Mouse (Mus musculus): ENCODE measurements around the gene Pdzd2. TPM values are rescaled to one million over a fixed set of nuclear protein-coding genes. Genes with fewer than 3 reads are reported as not detected.

The Pdzd2 gene
- polyA plus RNA-seq, 1 experiment from 2014 or later, result 32.8 TPM

DNA sequence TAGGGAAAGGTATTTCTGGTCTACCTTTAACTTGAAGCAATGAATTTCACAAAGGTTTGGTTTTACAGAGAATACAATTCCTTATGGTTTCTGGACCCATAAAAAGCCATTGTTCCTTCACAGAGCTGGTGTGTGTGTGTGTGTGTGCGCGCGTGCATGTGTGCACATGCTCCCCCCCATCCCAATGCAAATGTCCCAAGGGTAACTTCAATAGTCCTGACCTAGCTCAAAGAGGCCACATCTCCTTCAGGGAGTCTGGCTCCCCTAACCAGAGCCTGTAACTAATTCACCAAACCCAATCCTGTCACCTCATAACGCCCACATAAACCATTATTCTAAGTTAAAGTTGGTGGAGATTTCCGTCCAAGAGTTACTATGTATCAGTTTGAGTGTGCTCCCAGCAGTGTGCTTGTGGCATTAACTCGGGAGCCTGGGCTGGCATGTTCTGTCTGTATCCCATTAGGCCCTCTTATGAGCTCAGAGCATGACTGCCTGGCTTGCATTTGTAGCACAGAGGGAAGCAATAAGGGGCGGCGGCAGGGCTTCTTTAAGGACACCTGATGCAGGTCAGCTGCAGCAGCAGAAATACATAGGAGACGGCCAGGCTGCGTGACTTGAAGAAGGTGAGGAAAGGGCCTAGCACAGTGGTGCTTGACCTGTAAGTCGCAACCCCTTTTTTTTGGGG is 200.0 kb downstream of the Pdzd2 start:
- no peak for ATAC-seq (ENCODE audit: insufficient number of reproducible peaks, insufficient read depth, low FRiP score, low read depth)
- WGBS, result 94% methylated on average over 11 of the region's 11 CpGs

DNA sequence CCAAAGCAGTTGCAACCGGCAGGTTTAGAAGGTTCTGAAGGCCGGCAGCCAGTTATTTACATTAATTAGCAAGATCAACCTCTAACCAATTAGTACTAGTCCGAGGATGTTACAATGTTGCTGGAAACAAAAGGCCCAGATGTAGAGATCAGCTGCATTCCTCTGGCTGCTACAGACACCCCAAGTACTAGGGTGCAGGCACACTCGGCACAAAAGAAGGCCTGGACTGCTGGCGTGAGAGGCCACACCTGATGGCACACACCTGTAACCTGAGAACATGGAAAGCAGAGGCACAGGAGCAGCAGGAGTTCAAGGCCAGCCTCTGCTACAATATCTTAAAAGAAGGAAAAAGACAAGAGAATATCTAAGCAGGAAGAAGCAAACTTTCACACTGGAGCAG is 206.5 kb downstream of the Pdzd2 start:
- H3K4me1 ChIP-seq (ENCODE audit: control insufficient read depth, insufficient read depth, low read length), result no peaks in the 10 kb centered on the region
- ATAC-seq (ENCODE audit: insufficient number of reproducible peaks, insufficient read depth, low FRiP score, low read depth), result no peak
- H3K27ac ChIP-seq (ENCODE audit: low read length), result no peak overlapping the region
- H3K27me3 ChIP-seq (ENCODE audit: control insufficient read depth, insufficient read depth, low read length), result no peaks in the 10 kb centered on the region
- 75% methylated on average over 5 of the region's 5 CpGs for WGBS
- H3K4me3 ChIP-seq (ENCODE audit: low read depth, low read length), result no peak overlapping the region
- no peaks in the 10 kb centered on the region for H3K9me3 ChIP-seq (ENCODE audit: control insufficient read depth, low read depth, low read length)
- H3K36me3 ChIP-seq (ENCODE audit: control insufficient read depth, insufficient read depth, low read length), result no peaks in the 10 kb centered on the region
- H3K9ac ChIP-seq (replicated peaks; ENCODE audit: low read depth, low read length), result no peak overlapping the region
- H3K4me2 ChIP-seq (replicated peaks; ENCODE audit: low read depth, low read length), result no peak overlapping the region

More for the DNA sequence above, 200.0 kb downstream of the Pdzd2 start:
- H3K9ac ChIP-seq (replicated peaks; ENCODE audit: low read depth, low read length), result no peak overlapping the region
- H3K4me3 ChIP-seq (ENCODE audit: low read depth, low read length), result no peak overlapping the region
- no peaks in the 10 kb centered on the region for H3K9me3 ChIP-seq (ENCODE audit: control insufficient read depth, low read depth, low read length)
- H3K27ac ChIP-seq (ENCODE audit: low read length), result no peak overlapping the region
- H3K27me3 ChIP-seq (ENCODE audit: control insufficient read depth, insufficient read depth, low read length), result no peaks in the 10 kb centered on the region
- no peaks in the 10 kb centered on the region for H3K36me3 ChIP-seq (ENCODE audit: control insufficient read depth, insufficient read depth, low read length)
- peaks cover 2% of the 10 kb centered on the region; the same call in 1 of the 2 replicates for H3K4me1 ChIP-seq (ENCODE audit: control insufficient read depth, insufficient read depth, low read length)
- H3K4me2 ChIP-seq (replicated peaks; ENCODE audit: low read depth, low read length), result no peak overlapping the region

DNA sequence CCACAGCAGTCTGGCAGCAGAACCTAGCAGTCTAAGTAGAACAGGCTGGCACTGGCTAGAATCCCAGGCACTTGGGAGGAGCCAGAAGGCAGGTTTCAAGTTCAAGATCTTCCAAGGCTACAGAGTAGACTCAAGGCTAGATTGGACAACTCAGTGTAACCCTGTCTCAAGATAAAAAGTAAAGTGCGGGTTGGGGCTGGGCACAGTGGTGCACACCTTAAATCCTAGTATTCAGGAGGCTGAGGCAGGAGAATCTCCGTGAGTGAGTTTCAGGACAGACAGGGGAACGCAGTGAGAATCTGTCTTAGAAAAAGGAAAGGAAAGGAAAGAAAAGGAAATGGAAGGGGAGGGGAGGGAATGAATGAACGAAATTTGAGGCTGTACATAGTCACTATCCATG is 207.2 kb downstream of the Pdzd2 start:
- Histone ChIP-seq H3K36me3 (ENCODE audit: control insufficient read depth, insufficient read depth, low read length) (no peaks in the 10 kb centered on the region), H3K9me3 (ENCODE audit: control insufficient read depth, low read depth, low read length) (no peaks in the 10 kb centered on the region), H3K4me1 (ENCODE audit: control insufficient read depth, insufficient read depth, low read length) (no peaks in the 10 kb centered on the region), H3K4me3 (ENCODE audit: low read depth, low read length) (no peak overlapping the region), H3K9ac (replicated peaks; ENCODE audit: low read depth, low read length) (no peak overlapping the region), H3K27me3 (ENCODE audit: control insufficient read depth, insufficient read depth, low read length) (no peaks in the 10 kb centered on the region), H3K27ac (ENCODE audit: low read length) (no peak overlapping the region), H3K4me2 (replicated peaks; ENCODE audit: low read depth, low read length) (no peak overlapping the region)
- whole genome bisulfite sequencing, result 93% methylated on average over 4 of the region's 4 CpGs
- ATAC-seq (ENCODE audit: insufficient number of reproducible peaks, insufficient read depth, low FRiP score, low read depth), result no peak

DNA sequence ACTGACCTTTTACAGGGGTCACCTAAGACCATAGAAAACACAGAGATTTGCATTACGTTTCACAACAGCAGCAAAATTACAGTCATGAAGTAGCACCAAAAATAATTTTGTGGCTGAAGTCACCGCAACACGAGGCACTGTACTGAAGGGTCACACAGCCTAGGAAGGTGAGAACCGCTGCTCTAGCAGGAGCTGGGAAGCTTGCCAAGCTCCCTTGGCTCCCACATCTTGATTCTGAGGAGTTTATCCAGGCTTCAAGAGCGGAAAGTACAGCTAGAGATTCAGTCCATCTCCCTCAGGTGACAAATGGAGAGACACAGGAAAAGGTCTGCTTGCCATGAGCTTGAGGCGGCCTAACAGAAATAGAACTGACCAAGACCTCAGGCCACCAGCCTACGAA is 216.9 kb downstream of the Pdzd2 start:
- H3K9me3 ChIP-seq (ENCODE audit: control insufficient read depth, low read depth, low read length), result 0 out of 2 replicates have a peak, but pooled peaks cover 2% of the 10 kb centered on the region
- H3K27ac ChIP-seq (ENCODE audit: low read length), result no peak overlapping the region
- no peak overlapping the region for H3K4me2 ChIP-seq (replicated peaks; ENCODE audit: low read depth, low read length)
- 59% methylated on average over 7 of the region's 7 CpGs for whole genome bisulfite sequencing
- no peaks in the 10 kb centered on the region for H3K36me3 ChIP-seq (ENCODE audit: control insufficient read depth, insufficient read depth, low read length)
- no peak overlapping the region for H3K4me3 ChIP-seq (ENCODE audit: low read depth, low read length)
- no peak for ATAC-seq (ENCODE audit: insufficient number of reproducible peaks, insufficient read depth, low FRiP score, low read depth)
- no peak overlapping the region for H3K9ac ChIP-seq (replicated peaks; ENCODE audit: low read depth, low read length)
- H3K27me3 ChIP-seq (ENCODE audit: control insufficient read depth, insufficient read depth, low read length), result no peaks in the 10 kb centered on the region
- peaks cover 11% of the 10 kb centered on the region; the same call in 1 of the 2 replicates for H3K4me1 ChIP-seq (ENCODE audit: control insufficient read depth, insufficient read depth, low read length)

DNA sequence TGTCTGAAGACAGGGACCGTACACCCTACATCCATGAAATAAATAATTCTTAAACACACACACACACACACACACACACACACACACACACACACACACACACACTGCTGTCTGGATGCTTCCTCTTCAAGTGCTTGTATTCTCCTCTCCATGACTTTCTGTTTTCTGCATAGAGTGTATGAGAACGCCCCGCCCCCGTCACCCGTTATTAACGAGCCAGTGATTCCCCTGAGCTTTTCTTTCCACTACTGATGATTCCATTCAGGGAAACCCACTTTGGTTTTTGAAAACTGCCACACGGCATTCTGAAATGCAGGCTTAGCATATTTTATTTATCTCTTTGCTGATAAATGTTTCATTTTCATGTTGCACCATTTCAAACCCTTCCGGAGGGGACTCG is 219.4 kb downstream of the Pdzd2 start:
- H3K4me1 ChIP-seq (ENCODE audit: control insufficient read depth, insufficient read depth, low read length), result peaks cover 13% of the 10 kb centered on the region; the same call in 1 of the 2 replicates

DNA sequence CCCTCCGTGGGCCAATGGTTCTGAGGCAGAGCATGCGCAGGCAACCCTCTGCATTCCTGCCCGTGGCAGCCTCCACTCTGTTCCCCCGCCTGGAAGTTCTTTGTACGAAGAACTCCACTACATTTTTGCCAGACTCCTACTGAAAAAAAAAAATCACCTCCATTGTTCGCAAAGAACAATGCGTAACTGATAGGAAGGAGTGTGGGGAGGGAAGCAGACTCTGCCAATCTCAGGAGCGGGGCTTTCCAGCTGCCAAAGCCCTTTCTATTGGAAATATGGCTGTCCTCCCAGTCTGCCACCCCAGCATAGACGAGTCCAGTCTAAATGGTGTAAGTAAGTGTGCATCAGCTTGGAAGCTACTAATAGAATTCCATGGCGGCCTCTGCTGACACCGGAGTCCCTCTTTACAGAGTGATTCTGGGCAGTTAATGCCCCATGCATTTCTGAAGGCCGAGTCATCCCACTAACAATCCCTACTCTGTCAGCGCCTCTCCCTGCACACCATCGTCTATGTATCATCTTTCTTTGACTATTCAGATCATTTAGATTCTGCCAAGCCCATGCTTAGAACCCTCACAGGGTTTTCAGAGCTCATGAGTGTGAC is 221.3 kb downstream of the Pdzd2 start:
- H3K27me3 ChIP-seq (ENCODE audit: control insufficient read depth, insufficient read depth, low read length), result no peaks in the 10 kb centered on the region
- H3K9ac ChIP-seq (replicated peaks; ENCODE audit: low read depth, low read length), result no peak overlapping the region
- H3K4me2 ChIP-seq (replicated peaks; ENCODE audit: low read depth, low read length), result no peak overlapping the region
- 63% methylated on average over 14 of the region's 14 CpGs for WGBS
- no peak overlapping the region for H3K4me3 ChIP-seq (ENCODE audit: low read depth, low read length)
- H3K9me3 ChIP-seq (ENCODE audit: control insufficient read depth, low read depth, low read length), result 0 out of 2 replicates have a peak, but pooled peaks cover 2% of the 10 kb centered on the region
- ATAC-seq (ENCODE audit: insufficient number of reproducible peaks, insufficient read depth, low FRiP score, low read depth), result no peak
- peaks cover 13% of the 10 kb centered on the region; the same call in 1 of the 2 replicates for H3K4me1 ChIP-seq (ENCODE audit: control insufficient read depth, insufficient read depth, low read length)
- no peaks in the 10 kb centered on the region for H3K36me3 ChIP-seq (ENCODE audit: control insufficient read depth, insufficient read depth, low read length)
- H3K27ac ChIP-seq (ENCODE audit: low read length), result peak overlapping the region; percentile 30; the same call in 1 of the 2 replicates

More for the DNA sequence above, 219.4 kb downstream of the Pdzd2 start:
- no peak overlapping the region for H3K4me2 ChIP-seq (replicated peaks; ENCODE audit: low read depth, low read length)
- H3K4me3 ChIP-seq (ENCODE audit: low read depth, low read length), result no peak overlapping the region
- no peak for ATAC-seq (ENCODE audit: insufficient number of reproducible peaks, insufficient read depth, low FRiP score, low read depth)
- H3K27me3 ChIP-seq (ENCODE audit: control insufficient read depth, insufficient read depth, low read length), result no peaks in the 10 kb centered on the region
- H3K9ac ChIP-seq (replicated peaks; ENCODE audit: low read depth, low read length), result no peak overlapping the region
- no peaks in the 10 kb centered on the region for H3K36me3 ChIP-seq (ENCODE audit: control insufficient read depth, insufficient read depth, low read length)
- 67% methylated on average over 9 of the region's 9 CpGs for WGBS
- 0 out of 2 replicates have a peak, but pooled peaks cover 2% of the 10 kb centered on the region for H3K9me3 ChIP-seq (ENCODE audit: control insufficient read depth, low read depth, low read length)
- no peak overlapping the region for H3K27ac ChIP-seq (ENCODE audit: low read length)

DNA sequence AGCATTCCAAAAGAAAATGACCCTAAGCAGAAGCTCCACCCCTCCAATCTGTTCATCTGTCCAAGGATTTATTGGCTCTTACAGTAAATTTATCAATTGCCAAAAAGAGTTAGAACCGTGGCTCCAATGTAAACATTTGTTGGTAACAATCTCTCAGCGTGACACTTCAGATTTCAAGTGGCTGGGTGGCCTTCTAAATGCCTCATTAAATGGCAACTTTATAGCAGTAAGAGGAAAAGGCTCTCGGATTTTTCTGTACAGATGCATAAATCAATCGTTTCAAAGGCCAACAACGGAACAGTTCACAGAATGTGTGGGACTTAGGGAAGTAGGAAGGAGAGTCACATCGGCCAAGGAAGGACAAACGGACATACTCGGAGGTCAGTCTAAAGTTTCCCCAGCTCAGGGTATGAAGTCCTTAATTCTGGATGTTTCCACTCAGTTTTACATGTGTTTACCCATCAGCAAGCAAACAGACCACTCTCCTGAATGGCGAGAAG is 222.4 kb downstream of the Pdzd2 start:
- 34% methylated on average over 9 of the region's 9 CpGs for WGBS
- no peak overlapping the region for H3K9ac ChIP-seq (replicated peaks; ENCODE audit: low read depth, low read length)

DNA sequence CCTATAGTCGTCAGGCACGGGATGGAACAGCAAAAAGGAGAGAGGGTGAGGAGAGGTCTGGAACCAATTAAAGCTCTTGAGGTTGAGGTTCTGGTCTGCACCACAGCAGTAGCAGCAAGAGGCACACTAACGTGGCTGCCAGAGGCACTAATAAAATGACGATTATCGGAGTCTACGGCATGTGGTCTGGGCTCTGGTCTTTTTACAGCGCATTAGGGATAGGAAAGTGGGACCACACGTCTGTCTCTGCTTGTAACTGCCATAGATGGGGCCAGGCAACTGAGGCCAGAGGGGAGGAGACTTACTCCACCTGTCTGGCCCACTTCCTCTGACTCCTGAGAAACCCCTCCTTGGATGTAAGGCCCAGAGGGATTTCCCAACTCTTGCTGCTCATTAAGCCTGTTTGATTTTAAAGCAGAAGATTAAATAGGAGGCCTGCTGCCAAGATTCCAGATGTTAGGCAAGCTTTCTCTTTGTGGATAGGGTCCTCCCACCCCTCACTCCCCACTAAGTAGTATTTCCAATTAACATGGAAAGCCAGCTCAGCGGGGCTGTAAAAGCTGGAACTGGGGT is 224.4 kb downstream of the Pdzd2 start:
- Histone ChIP-seq H3K27me3 (ENCODE audit: control insufficient read depth, insufficient read depth, low read length) (no peaks in the 10 kb centered on the region), H3K9ac (replicated peaks; ENCODE audit: low read depth, low read length) (no peak overlapping the region), H3K4me1 (ENCODE audit: control insufficient read depth, insufficient read depth, low read length) (peaks cover 13% of the 10 kb centered on the region; the same call in 1 of the 2 replicates), H3K27ac (ENCODE audit: low read length) (no peak overlapping the region), H3K36me3 (ENCODE audit: control insufficient read depth, insufficient read depth, low read length) (no peaks in the 10 kb centered on the region), H3K4me2 (replicated peaks; ENCODE audit: low read depth, low read length) (no peak overlapping the region), H3K4me3 (ENCODE audit: low read depth, low read length) (no peak overlapping the region), H3K9me3 (ENCODE audit: control insufficient read depth, low read depth, low read length) (no peaks in the 10 kb centered on the region)
- ATAC-seq (ENCODE audit: insufficient number of reproducible peaks, insufficient read depth, low FRiP score, low read depth), result no peak
- WGBS, result 74% methylated on average over 9 of the region's 9 CpGs

More for the DNA sequence above, 222.4 kb downstream of the Pdzd2 start:
- H3K27ac ChIP-seq (ENCODE audit: low read length), result no peak overlapping the region; the same call in 1 of the 2 replicates
- no peak overlapping the region for H3K4me3 ChIP-seq (ENCODE audit: low read depth, low read length)
- peaks cover 13% of the 10 kb centered on the region; the same call in 1 of the 2 replicates for H3K4me1 ChIP-seq (ENCODE audit: control insufficient read depth, insufficient read depth, low read length)
- no peaks in the 10 kb centered on the region for H3K27me3 ChIP-seq (ENCODE audit: control insufficient read depth, insufficient read depth, low read length)
- no peak overlapping the region for H3K4me2 ChIP-seq (replicated peaks; ENCODE audit: low read depth, low read length)
- ATAC-seq (ENCODE audit: insufficient number of reproducible peaks, insufficient read depth, low FRiP score, low read depth), result no peak
- H3K36me3 ChIP-seq (ENCODE audit: control insufficient read depth, insufficient read depth, low read length), result no peaks in the 10 kb centered on the region
- H3K9me3 ChIP-seq (ENCODE audit: control insufficient read depth, low read depth, low read length), result 0 out of 2 replicates have a peak, but pooled peaks cover 2% of the 10 kb centered on the region
